Mouse (Mus musculus) ovary, postnatal 14 days (tissue): ENCODE measurements around the gene Camk1.
"Not testable (repeated sequence)": the region's sequence is repeated elsewhere in the genome, so short reads cannot be mapped to it uniquely, and the experiment has no call there.

Experiments used
- DNase-seq: peaks from one replicate; pipeline ENCODE4 v3.0.0; 2022; ENCODE audit warnings: low spot score

Gene Camk1

DNA sequence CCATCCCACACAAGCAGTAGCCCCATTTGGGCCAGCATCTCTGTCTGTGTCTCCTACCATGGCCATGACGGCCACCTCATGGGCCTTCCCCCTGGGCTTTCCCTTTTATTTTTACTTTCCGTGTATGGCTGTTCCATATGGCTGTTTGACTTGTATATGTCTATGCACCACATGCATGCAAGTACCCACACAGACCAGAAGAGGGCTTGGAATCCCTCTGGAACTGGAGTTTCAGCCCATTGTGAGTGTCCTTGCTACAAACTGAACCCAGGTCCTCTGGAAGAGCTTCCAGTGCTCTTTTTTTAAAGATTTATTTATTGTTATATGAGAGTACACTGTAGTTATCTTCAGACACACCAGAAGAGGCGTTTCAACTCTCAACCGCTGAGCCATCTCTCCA is 17.7 kb upstream of the Camk1 start:
- DNase-seq = no peak

DNA sequence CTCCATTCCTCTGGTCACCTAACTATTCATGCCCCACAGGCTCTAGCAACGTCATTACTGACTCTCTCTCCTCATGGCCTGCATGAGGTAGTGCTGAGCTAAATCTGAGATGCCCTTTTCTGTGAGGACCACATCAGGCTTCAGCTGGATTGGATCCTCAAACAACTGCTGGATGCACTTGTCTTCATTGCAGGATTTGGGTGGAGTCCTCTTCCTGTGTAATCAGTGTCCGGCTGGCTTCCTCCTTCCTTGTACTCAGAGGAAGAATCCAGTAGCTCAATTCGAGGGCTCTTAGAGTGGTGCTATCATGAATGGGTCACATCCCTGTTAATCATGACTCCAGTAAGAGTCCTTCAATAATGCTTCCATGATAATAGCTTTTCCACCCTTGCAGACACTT is 9.9 kb upstream of the Camk1 start:
- DNase-seq = no peak

DNA sequence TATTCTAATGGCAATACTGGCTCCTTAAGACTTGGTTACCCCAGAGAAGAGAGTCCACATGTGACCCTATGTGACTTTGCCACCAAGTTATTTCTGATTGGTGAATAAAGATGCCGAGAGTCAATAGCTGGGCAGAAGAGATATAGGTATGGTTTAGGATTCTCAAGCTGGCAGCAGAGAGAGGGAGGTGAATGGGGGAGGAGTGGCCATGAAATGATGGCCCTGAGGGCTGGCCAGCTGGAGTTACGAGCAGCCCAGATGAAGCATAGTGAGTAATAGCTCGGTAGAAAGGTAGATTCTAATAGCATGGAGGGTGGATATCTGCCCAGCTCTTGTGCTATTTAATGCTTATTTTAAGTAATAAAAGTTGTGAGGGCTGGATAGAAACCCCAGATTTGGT is 9.0 kb upstream of the Camk1 start:
- DNase-seq = no peak

DNA sequence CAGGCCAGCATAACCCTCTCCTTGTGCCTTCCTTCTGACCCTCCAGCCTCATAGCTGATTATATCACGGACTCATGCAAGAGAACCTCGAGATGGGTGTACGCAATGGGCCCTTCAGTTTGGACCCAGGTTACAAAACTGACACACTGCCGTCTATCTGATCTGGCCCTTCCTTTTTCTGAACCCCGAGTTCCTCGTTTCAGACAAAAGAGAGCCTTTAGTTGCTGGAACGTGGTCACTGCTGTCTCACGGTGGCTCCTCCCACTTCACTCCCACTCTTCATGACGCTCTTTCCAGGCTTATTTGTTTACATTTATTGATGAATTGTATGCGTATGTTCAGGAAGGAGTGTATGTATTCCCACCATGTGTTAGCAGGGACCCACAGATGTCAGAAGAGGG is 7.9 kb upstream of the Camk1 start:
- DNase-seq = no peak

DNA sequence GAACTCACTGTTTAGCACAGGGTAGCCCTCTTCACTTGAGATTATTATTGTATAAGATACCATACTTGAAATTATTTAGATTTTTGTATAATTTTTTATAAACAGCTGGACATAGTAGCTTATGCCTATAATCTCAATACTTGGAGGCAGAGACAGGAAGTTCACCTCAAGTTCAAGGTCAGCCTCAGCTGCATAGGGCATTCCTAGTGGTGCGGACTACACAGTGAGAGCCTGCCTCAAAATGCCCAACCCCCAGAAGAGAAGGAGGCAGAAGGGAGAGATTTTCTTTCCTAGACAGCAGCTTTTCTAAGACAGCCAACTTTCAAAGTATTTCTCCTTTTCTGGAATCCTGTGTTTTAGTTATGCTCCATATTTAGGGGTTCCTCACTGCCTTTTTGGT is 7.4 kb upstream of the Camk1 start:
- DNase-seq = no peak

DNA sequence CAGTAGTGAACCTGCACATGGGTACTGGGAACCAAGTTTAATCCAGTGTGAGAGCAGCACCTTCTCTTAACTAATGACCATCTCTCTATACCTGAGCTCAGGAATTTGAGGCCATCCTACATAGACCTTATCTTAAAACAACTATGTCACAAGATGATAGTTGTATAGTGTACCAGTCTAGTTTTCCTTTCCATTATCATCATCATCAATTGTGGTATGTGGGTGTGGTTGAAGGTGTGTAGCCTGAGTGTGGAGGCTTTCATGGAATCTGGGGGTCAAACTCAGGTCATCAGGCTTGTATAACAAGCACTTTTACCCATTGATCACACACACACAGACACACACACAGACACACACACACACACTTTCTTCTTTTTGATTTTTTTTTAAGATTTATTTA is 6.8 kb upstream of the Camk1 start:
- DNase-seq = no peak

DNA sequence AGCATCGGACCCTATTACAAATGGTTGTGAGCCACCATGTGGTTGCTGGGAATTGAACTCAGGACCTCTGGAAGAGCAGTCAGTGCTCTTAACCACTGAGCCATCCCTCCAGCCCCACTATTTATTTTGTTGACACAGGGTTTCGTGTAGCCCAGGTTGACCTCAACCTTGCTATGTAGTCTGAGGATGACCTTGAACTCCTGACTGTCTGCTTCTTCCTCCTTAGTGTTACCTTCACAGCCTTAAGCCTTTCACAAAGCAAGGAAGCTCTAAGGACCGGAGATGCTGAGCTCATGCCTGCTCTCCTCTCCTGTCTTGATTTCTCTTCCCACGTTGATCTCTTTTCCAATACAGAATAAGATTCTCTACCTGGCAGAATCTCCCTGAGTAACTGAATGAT is 3.1 kb upstream of the Camk1 start:
- no peak for DNase-seq

DNA sequence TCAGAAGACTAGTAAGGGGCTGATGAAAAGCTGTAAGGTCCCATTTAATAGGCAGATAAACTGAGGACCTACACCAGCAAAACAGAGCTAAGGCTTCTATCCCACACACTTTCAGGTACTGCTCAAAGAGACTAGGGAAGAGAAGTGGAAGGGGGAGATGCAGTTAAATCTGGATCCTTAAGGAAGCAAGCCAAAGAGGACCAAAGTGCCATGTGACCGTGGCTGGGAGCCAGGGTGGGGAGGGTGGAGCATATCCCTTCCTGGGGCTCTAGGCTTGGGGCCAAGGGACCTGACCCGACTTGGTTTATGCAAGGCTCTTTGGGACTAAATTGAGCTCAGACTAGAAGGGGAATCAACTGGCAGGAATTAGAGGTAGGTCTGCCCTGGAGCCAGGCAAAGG is 537 bp upstream of the Camk1 start:
- peak; percentile 47 for DNase-seq

DNA sequence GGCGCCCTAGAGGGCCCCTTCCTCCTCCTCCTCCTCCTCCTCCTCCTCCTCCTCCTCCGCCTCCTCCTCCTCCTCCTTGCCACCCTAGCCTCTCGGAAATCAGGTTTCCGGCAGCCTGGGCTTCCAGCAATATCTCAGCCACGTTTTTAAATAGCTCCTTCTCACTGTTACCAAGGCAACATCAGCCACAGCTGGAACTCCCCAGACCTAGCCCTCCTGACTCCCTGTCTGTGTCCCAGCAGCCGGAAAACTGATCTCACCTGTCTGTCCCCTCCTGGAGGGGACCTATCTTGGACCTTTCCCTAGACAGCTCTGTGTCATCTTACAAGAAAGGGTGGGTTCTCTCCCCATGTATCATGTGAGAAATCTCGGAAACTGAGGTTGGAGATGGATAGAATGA is 1.5 kb downstream of the Camk1 start:
- no peak for DNase-seq

DNA sequence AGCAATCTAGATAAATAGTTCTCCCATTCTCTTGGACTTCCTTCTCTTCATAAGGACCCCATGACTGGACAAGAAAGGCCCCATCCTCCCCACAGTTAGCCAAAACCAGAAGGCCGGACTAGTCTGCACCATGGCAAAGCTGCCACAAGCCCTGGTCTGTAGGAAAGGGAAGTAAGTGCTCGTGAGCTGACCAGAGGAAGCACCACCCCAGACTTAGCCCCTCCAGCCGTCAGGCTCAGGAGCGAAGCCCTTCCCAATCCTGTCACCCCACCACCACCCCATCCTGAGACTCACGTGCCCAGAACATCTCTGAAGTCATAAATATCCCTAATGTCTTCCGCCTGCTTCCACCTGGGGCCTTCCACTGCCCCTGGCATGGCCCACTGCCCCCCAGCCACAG is 2.2 kb downstream of the Camk1 start:
- no peak for DNase-seq

DNA sequence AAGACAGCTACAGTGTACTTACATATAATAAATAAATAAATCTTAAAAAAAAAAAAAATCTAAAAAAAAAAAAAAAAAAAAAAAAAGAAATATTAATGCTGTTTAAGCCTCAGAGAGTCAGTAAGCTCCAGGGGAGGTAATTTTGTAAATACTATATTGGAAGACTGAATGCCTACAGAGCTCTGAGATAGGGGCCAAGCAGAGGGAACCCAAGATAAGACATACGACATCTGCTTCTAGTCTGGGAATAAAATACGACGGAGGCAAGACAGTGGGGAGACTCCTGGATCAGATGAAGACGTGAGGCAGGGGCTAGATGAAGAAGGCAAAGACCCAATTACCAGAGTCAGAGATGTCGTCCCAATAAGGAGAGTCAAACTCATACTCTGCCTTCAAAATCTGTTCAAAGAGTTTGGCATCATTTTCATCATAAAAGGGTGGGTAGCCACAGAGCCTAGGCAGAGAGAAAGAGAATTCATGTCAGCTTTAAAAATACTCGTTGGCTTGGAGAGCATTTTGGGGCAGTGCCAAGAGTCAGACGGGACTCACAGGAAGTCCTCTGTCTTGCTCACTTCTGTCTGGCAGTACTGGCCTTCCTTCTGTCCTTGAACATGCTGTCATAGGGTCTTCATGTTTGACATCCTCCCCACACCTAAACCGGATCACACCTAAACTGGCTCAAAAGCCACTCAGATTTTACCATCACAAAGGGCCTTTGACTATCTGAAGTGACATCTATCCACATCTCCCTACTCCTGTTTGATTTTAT is 6.7 kb downstream of the Camk1 start:
- no peak for DNase-seq

DNA sequence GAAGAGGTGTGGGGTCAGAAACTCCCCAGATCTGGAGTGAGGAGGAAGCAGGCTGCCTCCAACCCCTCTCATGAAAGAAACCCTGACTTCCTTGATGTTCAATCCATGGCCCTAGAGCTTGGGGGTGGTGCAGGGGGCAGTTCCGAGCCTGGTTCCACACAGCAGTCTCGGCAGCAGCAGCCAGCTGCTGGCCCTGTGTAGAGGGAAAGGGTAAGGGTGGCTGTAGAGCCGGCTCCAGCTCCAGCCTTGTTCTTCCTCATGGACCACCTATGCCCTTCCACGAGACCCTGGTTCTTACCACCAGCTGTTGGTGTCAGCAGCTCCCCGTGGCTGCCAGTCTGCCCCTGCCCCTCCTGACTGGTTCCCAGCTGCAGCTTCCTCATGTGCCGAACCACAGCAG is 9.6 kb downstream of the Camk1 start:
- DNase-seq = no peak

DNA sequence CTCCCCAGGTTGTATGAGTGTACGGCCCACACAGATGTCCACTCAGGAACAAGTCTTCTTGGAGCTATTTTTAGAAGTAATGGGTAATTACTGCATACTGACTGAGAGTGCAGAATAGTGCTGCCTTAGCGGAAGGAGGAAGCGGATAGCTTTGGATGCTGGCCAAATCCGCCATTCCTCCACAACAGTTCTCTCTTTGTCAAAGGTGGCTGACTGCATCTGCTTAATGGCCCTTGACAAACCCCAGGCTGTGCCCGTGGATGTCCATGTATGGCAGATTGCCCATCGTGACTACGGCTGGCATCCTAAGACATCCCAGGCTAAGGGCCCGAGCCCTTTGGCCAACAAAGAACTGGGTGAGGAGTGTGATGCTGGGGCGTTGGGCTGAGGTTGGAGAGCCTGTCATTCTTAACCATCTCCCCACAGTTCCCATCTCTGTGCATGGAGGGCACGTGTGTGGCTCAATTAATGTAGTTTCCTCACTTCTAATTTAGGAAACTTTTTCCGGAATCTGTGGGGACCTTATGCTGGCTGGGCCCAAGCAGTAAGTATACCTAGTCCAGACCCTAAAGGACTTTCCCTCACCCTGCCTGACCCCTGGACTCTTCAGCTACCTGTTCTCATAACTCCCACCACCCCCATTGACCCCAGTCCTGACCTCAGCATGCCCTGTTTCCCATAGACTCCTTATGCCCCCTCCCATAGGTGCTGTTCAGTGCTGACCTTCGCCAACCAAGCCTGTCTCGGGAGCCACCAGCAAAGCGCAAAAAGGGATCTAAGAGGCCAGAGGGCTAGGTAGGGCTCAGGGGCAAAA is 10.4 kb downstream of the Camk1 start:
- peak; percentile 46 for DNase-seq

DNA sequence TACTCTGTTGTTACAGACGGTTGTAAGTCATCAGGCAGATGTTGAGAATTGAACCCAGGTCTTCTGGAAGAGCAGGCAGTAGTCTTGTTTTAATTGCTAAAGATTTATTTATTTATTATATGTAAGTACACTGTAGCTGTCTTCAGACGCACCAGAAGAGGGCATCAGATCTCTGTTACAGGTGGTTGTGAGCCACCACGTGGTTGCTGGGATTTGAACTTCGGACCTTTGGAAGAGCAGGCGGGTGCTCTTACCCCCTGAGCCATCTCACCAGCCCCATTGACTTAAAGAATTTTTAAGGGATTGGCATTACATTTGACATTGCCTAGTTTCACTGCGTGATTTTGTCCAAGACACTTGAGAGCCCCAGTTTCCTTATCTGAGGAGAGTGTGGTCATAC is 11.1 kb downstream of the Camk1 start:
- DNase-seq = not testable (repeated sequence)

DNA sequence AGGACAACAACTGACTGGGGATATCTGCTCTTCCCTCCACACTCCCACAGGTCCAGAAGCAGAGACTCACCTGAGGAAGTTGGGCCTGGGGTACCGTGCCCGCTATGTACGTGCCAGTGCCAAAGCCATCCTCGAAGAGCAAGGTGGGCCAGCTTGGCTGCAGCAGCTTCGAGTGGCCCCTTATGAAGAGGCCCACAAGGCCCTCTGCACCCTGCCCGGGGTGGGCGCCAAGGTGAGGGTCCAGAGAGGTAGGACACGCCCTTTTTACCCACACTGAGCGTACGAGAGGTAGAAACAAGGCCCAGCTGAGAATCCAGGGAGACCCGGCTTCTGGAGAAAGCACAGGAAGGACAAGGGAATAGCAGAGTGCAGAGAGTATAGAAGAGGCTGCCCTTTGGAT is 12.1 kb downstream of the Camk1 start:
- DNase-seq = no peak

DNA sequence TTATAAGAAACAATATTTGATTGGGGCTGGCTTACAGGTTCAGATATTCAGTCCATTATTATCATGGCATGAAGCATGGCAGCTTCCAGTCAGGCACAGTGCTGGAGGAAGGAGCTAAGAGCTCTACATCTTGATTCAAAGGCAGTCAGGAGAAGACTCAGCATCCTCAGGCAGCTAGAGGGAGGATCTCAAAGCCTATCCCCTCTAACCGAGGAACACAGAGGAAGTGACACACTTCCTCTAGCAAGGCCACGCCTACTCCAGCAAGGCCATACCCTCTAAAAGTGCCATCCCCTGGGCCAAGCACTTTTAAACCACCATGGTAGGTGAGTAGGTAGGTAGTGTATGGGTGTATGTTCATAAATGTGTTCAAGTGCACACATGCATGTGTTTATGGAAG is 13.2 kb downstream of the Camk1 start:
- DNase-seq = no peak

DNA sequence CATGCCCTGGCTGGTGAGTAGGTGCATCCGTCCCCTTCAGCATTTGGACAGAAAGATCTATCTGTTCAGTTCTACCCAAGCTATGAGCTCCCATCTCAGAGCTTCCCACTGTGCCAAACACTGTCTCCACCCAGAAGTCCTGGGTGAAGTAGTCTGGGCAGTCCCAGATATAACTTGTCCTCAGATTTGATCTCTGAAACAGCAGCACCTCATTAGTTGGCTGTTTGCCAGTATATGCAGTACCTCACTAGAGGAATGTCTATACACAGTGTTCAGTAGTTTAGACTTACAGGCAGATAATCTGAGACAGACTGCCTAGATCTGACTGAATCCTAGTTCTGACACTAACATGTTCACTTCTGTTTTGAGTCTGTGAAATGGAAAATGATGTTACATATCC is 14.4 kb downstream of the Camk1 start:
- no peak for DNase-seq

DNA sequence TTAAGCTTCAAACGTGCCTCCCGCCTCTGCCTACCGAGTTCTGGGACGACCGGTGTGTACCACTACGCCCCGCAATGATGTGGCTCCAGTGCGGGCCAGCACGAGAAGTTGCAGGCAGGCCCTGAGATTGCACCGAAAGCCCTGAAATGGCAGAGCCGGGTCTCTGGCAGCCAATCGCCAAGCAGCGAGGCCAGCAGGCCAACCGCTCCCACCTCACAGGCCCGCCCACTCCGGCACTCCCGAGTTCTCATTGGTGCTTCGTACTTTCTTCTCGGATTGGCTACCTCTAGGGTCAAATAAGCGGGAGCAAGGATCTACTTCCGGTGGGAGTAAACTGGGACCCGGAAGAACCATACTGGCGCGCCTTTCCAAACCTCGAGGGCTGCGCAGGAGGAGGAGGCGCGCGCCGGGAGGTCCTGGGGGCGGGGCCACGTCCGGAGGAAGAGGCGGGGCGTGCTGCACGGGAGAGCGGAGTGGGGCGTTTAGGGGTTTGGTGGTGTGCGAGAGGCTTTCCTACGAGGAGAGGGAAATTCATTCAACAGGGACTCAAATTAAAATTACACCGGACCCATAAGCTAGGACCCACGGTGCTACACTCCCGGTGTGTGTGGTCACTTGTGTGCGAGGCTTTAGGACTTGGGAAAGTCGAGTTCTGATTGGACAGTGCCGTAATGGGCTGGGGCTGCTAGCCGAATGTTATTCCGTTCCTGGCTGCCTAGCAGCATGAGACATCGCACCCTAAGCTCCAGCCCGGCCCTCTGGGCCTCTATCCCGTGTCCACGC is 17.1 kb downstream of the Camk1 start, which contains the start of gene Ogg1:
Ogg1 (plus strand) TSS at position 440 of the 783 bp plus-strand sequence.
- peak; percentile 95 for DNase-seq

DNA sequence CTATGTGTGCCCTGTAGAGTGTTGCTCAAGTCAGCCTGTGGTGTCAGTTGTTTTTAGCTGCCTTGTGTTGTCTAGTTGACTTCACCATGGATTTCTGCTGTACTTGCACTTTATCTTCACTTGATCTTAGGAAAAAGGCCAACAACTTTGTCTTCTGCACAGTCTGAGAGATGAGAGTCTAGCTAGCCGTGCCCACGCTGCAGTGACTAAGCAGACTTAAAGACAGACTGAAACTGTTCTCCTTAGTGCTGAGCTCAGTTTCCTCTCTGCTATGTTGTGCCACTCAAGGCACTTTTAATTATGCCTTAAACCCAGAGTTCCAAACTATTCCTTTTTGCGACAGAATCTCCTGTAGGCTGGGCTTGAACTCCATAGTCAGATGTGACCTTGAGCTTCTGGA is 27.8 kb downstream of the Camk1 start:
- DNase-seq = no peak

DNA sequence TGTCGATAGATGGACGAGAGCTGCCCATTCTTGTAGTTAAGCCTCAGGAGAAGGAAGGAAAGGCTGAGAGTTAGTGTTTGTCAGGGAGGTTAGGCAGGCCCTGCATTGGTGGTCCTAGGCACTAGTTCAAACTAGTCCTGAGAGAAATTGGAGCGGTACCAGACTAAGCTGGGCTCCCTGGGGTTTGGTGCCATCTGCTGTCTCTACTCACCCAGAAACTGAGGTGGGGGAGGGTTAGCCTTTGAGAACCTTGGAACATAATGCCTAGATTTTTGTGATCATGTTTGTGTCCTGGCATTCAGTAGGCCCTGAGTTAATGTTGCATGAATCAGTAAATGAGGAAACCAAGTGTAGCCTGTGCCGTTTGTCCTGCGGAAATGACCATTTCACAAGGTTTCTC is 35.6 kb downstream of the Camk1 start:
- no peak for DNase-seq

DNA sequence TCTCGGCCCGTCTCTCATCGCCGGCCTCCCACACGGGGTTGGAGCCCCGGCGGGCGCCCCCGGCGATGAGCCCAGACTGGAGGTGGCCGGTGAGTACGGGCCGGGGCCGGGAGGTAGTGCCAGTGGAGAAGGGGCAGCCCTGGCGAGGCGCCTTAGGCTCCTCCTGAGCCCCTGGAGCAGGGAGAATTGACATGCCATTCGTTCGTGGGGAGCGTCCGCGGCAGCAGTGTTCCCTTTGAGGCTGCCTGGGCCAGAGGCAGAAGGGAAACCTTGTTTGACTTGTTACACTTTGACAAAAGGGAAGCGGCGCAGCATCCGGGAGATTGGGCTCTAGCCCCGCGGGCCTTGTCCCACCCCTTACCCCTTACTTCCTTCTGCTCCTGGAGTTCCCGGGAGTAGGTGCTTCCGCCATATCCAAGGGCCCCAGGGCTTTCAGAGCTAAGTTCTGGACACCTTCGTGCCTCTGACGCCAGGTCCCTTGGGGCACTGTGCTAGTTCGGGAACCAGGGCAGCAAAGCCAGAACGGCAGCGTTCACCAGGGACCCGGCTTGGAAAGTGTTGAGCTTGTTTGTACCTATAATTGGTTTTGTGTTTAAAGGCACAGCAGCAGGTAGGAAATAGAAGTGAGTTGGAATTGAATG is 36.2 kb downstream of the Camk1 start:
- DNase-seq = no peak

DNA sequence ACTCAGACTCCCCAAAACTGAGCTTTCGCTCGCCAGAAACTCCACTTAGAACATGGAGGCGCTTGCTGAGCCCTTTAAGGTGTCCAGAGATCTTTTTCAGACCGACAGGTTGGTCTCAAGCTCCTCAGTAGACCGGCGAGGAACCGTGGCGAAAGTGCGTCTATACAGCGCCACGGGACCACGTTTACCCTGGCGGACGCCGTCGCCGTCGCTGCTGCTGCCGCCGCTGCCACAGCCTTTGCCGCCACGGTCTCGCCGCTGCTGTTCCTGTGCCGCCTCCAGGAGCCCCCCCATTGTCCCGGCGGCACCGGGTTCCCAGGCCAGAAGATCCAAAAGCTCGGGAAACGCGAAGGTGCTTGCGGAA is 36.8 kb downstream of the Camk1 start, which contains the start of gene Brpf1:
Brpf1 (plus strand) TSS at position 152 of the 364 bp plus-strand sequence.
- no peak for DNase-seq
